Mouse (Mus musculus) gonadal fat pad, adult 2 months (tissue): ENCODE measurements around the gene Pdgfa. TPM values are rescaled to one million over a fixed set of nuclear protein-coding genes. Genes with fewer than 3 reads are reported as not detected.

Source experiments
- polyA plus RNA-seq: library from polyadenylated mRNA; depleted of rRNA; stranded (reverse); fragments of >200 nt; gene quantifications from 2 replicates; pipeline ENCODE4 v1.2.3, GENCODE M21; 2012; rRNA removed

Gene Pdgfa
- polyA plus RNA-seq, 1 experiment, result 14.6 TPM

Other genes with a start within 250 kb of the Pdgfa start
- 27.8 and 28.8 TPM in 2 replicates for gene Fam20c, start 242.9 kb downstream of the Pdgfa start, polyA plus RNA-seq
- gene Gm5294, start 177.3 kb downstream of the Pdgfa start, polyA plus RNA-seq, result not detected in 2 replicates
- gene Prkar1b, start 152.6 kb upstream of the Pdgfa start, polyA plus RNA-seq, result 3.5 and 5.1 TPM in 2 replicates
- gene Dnaaf5, start 152.9 kb upstream of the Pdgfa start, polyA plus RNA-seq, result 13.9 and 16.0 TPM in 2 replicates
- 42.9 and 43.6 TPM in 2 replicates for gene Sun1, start 203.3 kb upstream of the Pdgfa start, polyA plus RNA-seq